In the genomic region with DNA sequence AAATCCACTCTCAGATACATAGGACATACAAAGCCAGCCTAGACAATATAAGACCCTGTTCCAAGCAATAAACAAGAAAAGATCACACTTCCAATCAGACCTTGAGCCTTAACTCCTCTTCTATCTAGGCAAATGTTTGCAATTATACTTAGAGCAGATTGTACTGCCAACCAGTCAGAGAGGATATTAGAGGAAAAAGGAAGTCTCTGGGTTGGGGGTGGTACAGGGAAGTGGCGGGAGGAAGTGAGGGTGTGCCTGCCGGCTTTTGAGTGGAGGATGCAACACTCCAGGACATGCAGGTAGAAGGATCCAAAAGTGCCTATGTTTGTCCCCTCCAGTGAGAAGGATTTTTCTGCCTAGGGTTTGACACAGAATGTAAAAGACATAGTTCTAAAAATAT, we compare ENCODE assay signal across 13 mouse cellular contexts. TPM values are rescaled to one million over a fixed set of nuclear protein-coding genes. Genes with fewer than 3 reads are reported as not detected.
DNase-seq lines count a peak whose midpoint lies in the region; ATAC-seq and TF ChIP-seq lines count a peak whose summit lies in the region.
"Had no signal": no experiment of that assay in that cellular context is flagged by ENCODE, and none has a peak within 500 bp of the region (broad histone marks: within the 10 kb centered on the region; RNA-seq: fewer than 3 reads in every experiment).

No protein-coding gene starts in this region.

- 0 out of 2 replicates have a peak overlapping the region, but pooled peaks have one; percentile 9 for H3K27ac ChIP-seq in heart, postnatal 0 days (ENCODE audit: low read depth)
- H3K27ac ChIP-seq in forebrain, postnatal 0 days (ENCODE audit: low read depth, low read length), result no peak overlapping the region
- H3K27ac ChIP-seq: embryonic facial prominence, embryonic 13.5 days; heart, adult 2 months; hindbrain, embryonic 15.5 days had no signal

- no peak overlapping the region for H3K9ac ChIP-seq in heart, postnatal 0 days (replicated peaks; ENCODE audit: low read depth, low read length)
- H3K9ac ChIP-seq in forebrain, postnatal 0 days, result no peak overlapping the region
- H3K9ac ChIP-seq: embryonic facial prominence, embryonic 13.5 days; hindbrain, embryonic 15.5 days had no signal

- no peak for DNase-seq in heart, postnatal 0 days (ENCODE audit: low spot score)
- no peak for DNase-seq in heart, postnatal 36 days
- peak; percentile 31 to 48 for DNase-seq in thymus, adult 18-20 months
- no peak for DNase-seq in left cerebral cortex, adult 9 months (ENCODE audit: low spot score in 2 of 2)
- DNase-seq in c-Kit-positive CD71-positive TER-119-positive erythroid progenitor cells, embryonic 14.5 days (ENCODE audit: low spot score), result no peak
- no peak for DNase-seq in forebrain, postnatal 0 days
- DNase-seq: right cerebral cortex, postnatal 25 days had no signal

- intact Hi-C loops in heart, postnatal 36 days (cut with DNase I), result no loop called here

- no peak for TF ChIP-seq CTCF in heart, postnatal 0 days (IDR thresholded peaks at IDR 0.05; ENCODE audit: low read depth)
- TF ChIP-seq CTCF in forebrain, postnatal 0 days (IDR thresholded peaks at IDR 0.05; ENCODE audit: low read depth), result no peak

- ATAC-seq in heart, postnatal 0 days (ENCODE audit: insufficient read depth, low read depth), result no peak
- ATAC-seq in CD4-positive, CD25-positive, alpha-beta regulatory T cell, adult 4 months, result peak; percentile 15
- ATAC-seq in inflammation-experienced regulatory T-cells, adult 6 months, result peak; percentile 30
- no peak for ATAC-seq in forebrain, postnatal 0 days
- ATAC-seq: forebrain, embryonic 16.5 days had no signal

- WGBS in heart, postnatal 0 days, result 46% methylated on average over 2 of the region's 2 CpGs
- WGBS in forebrain, postnatal 0 days, result 70% methylated on average over 2 of the region's 2 CpGs

- H3K4me3 ChIP-seq in heart, postnatal 0 days (ENCODE audit: low read depth, low read length), result no peak overlapping the region
- no peak overlapping the region for H3K4me3 ChIP-seq in forebrain, postnatal 0 days (ENCODE audit: low read depth, low read length)
- H3K4me3 ChIP-seq: embryonic facial prominence, embryonic 13.5 days; heart, adult 2 months; hindbrain, embryonic 15.5 days had no signal

- H3K4me2 ChIP-seq in heart, postnatal 0 days (ENCODE audit: low read depth, low read length), result no peak overlapping the region
- H3K4me2 ChIP-seq in forebrain, postnatal 0 days (ENCODE audit: low read depth), result no peak overlapping the region
- H3K4me2 ChIP-seq: embryonic facial prominence, embryonic 13.5 days; hindbrain, embryonic 15.5 days had no signal

- no peaks in the 10 kb centered on the region for H3K36me3 ChIP-seq in heart, postnatal 0 days (replicated peaks; ENCODE audit: control insufficient read depth, insufficient read depth, low read length)
- no peaks in the 10 kb centered on the region for H3K36me3 ChIP-seq in forebrain, postnatal 0 days (ENCODE audit: insufficient read depth)
- H3K36me3 ChIP-seq: embryonic facial prominence, embryonic 13.5 days; hindbrain, embryonic 15.5 days had no signal

- TF ChIP-seq EP300 in heart, postnatal 0 days (IDR thresholded peaks at IDR 0.05; ENCODE audit: low read depth), result no peak

- H3K27me3 ChIP-seq in heart, postnatal 0 days (ENCODE audit: control insufficient read depth, insufficient read depth, low read length), result no peaks in the 10 kb centered on the region
- H3K27me3 ChIP-seq in forebrain, postnatal 0 days (ENCODE audit: insufficient read depth, low read length), result no peaks in the 10 kb centered on the region
- H3K27me3 ChIP-seq: embryonic facial prominence, embryonic 13.5 days; hindbrain, embryonic 15.5 days had no signal

- peaks cover under 1% of the 10 kb centered on the region; the same call in 1 of the 2 replicates for H3K4me1 ChIP-seq in heart, postnatal 0 days (ENCODE audit: control insufficient read depth, insufficient read depth)
- peaks cover 3% of the 10 kb centered on the region for H3K4me1 ChIP-seq in forebrain, postnatal 0 days (ENCODE audit: insufficient read depth)

- no peaks in the 10 kb centered on the region for H3K9me3 ChIP-seq in heart, postnatal 0 days (replicated peaks; ENCODE audit: control insufficient read depth, low read length)
- H3K9me3 ChIP-seq in forebrain, postnatal 0 days (ENCODE audit: low read length), result no peaks in the 10 kb centered on the region
- H3K9me3 ChIP-seq: embryonic facial prominence, embryonic 13.5 days; hindbrain, embryonic 15.5 days had no signal

RNA-seq across cellular contexts. Expression of a gene that starts 3.9 kb away (rescaled TPM):
- total RNA-seq in heart, postnatal 0 days (2014; rRNA removed; ENCODE audit: low replicate concordance), result 48.6 and 126 TPM in 2 replicates
- polyA plus RNA-seq in heart, postnatal 0 days (2015; fragmentation: Nextera tagmentation; extraction: Ambion mirVana), result 96.9 and 116 TPM in 2 replicates
- 100 to 1,000 TPM; 102 to 110 TPM for total RNA-seq in heart, postnatal 36 days (2021)
- polyA plus RNA-seq in CD4-positive, CD25-positive, alpha-beta regulatory T cell, adult 4 months (2017; shearing (Covaris generic)), result 10 to 100 TPM; 28.8 to 30.9 TPM
- polyA plus RNA-seq in inflammation-experienced regulatory T-cells, adult 6 months (2017; shearing (Covaris generic)), result 10 to 100 TPM; 31.7 to 35.5 (median 33.8) TPM
- 88.2 and 91.9 TPM in 2 replicates for total RNA-seq in forebrain, postnatal 0 days (2014; rRNA removed)
- polyA plus RNA-seq in forebrain, postnatal 0 days (2015; fragmentation: Nextera tagmentation; extraction: Ambion mirVana), result 153 and 162 TPM in 2 replicates

RNA-seq across cellular contexts. Expression of a gene that starts 53.0 kb away (rescaled TPM):
- 56.9 and 65.0 TPM in 2 replicates for total RNA-seq in heart, postnatal 0 days (2014; rRNA removed; ENCODE audit: low replicate concordance)
- polyA plus RNA-seq in heart, postnatal 0 days (2015; fragmentation: Nextera tagmentation; extraction: Ambion mirVana), result 32.5 and 34.0 TPM in 2 replicates
- total RNA-seq in heart, postnatal 36 days (2021), result 100 to 1,000 TPM in 1 of 2 experiments, 10 to 100 TPM in 1; 92.3 to 101 TPM
- 10 to 100 TPM in 1 of 2 experiments, 1 to 10 TPM in 1; 8.5 to 17.5 TPM for polyA plus RNA-seq in CD4-positive, CD25-positive, alpha-beta regulatory T cell, adult 4 months (2017; shearing (Covaris generic))
- 10 to 100 TPM; 10.6 to 12.7 (median 11.5) TPM for polyA plus RNA-seq in inflammation-experienced regulatory T-cells, adult 6 months (2017; shearing (Covaris generic))
- 16.7 and 19.3 TPM in 2 replicates for total RNA-seq in forebrain, postnatal 0 days (2014; rRNA removed)
- polyA plus RNA-seq in forebrain, postnatal 0 days (2015; fragmentation: Nextera tagmentation; extraction: Ambion mirVana), result 12.1 and 14.9 TPM in 2 replicates

Comparison
In these comparisons a context has a peak if more than half of its experiments do, and no peak if none do; other contexts are left out.
1. ATAC-seq: peak in CD4-positive, CD25-positive, alpha-beta regulatory T cell, adult 4 months (single experiment) and inflammation-experienced regulatory T-cells, adult 6 months (single experiment); none in heart, postnatal 0 days (single experiment) and forebrain, postnatal 0 days (single experiment).
2. DNase-seq: peak in thymus, adult 18-20 months (2 of 2); none in heart, postnatal 0 days (single experiment), heart, postnatal 36 days (0 of 2), left cerebral cortex, adult 9 months (0 of 2), c-Kit-positive CD71-positive TER-119-positive erythroid progenitor cells, embryonic 14.5 days (single experiment) and forebrain, postnatal 0 days (single experiment).